Comparison of ENCODE assay signal across 8 mouse cellular contexts in genomic region chr14:31963131-31963911, GRCm38 (mm10).
A peak's percentile ranks its signal among the peaks of the same experiment; 100 is the strongest.
DNase-seq lines count a peak whose midpoint lies in the region; TF ChIP-seq lines count a peak whose summit lies in the region.
"Had no signal": no experiment of that assay in that cellular context is flagged by ENCODE, and none has a peak within 500 bp of the region (broad histone marks: within the 10 kb centered on the region; RNA-seq: fewer than 3 reads in every experiment).

No protein-coding gene starts in this region.

- no peaks in the 10 kb centered on the region for H3K36me3 ChIP-seq in C2C12 (ENCODE audit: control insufficient read depth, insufficient read depth)
- no peaks in the 10 kb centered on the region for H3K36me3 ChIP-seq in heart, embryonic 10.5 days

- H3K9me3 ChIP-seq in heart, embryonic 10.5 days = no peaks in the 10 kb centered on the region

- no peak overlapping the region for H3K4me3 ChIP-seq in C2C12 (ENCODE audit: insufficient read depth, poor library complexity, severe bottlenecking)
- H3K4me3 ChIP-seq in heart, embryonic 10.5 days = no peak overlapping the region

- no peak for TF ChIP-seq CTCF in C2C12 (IDR thresholded peaks at IDR 0.05; ENCODE audit: control insufficient read depth, insufficient read depth, insufficient read length)

- peak overlapping the region; percentile 34 for H3ac ChIP-seq in C2C12 (ENCODE audit: control insufficient read depth, insufficient read length, low read depth)

- 41% methylated on average over 12 of the region's 12 CpGs for WGBS in heart, embryonic 10.5 days

- peak; percentile 67 for DNase-seq in 3134 (ENCODE audit: extremely low read depth, insufficient read length, low spot score)
- DNase-seq in heart, embryonic 10.5 days (ENCODE audit: low spot score) = no peak
- peak; percentile 27 for DNase-seq in kidney, postnatal 14 days
- no peak for DNase-seq in c-Kit-positive CD71-positive TER-119-positive erythroid progenitor cells, embryonic 14.5 days (ENCODE audit: low spot score)
- DNase-seq in frontal cortex, postnatal 14 days (ENCODE audit: low spot score in 2 of 2) = no peak
- DNase-seq in cerebellum, adult 11 months = no peak

- no peaks in the 10 kb centered on the region for H3K79me3 ChIP-seq in C2C12 (ENCODE audit: low read depth)

- peaks cover 13% of the 10 kb centered on the region for H3K4me1 ChIP-seq in heart, embryonic 10.5 days

- peak overlapping the region; percentile 63 for H3K27ac ChIP-seq in heart, embryonic 10.5 days
- H3K27ac ChIP-seq: macrophage had no signal

- no peaks in the 10 kb centered on the region for H3K79me2 ChIP-seq in C2C12 (ENCODE audit: control insufficient read depth, insufficient read depth)

- no peaks in the 10 kb centered on the region for H3K27me3 ChIP-seq in C2C12 (ENCODE audit: control insufficient read depth, insufficient read depth, insufficient read length)
- H3K27me3 ChIP-seq in heart, embryonic 10.5 days (ENCODE audit: insufficient read depth, poor library complexity, severe bottlenecking) = no peaks in the 10 kb centered on the region

TF ChIP-seq in C2C12, 6 proteins besides CTCF, POLR2A, EP300 and RAD21:
- TF ChIP-seq USF1 (IDR thresholded peaks at IDR 0.05; ENCODE audit: low read depth) = no peak
- TF ChIP-seq FOSL1 (IDR thresholded peaks at IDR 0.05; ENCODE audit: insufficient read depth, low read length, poor library complexity, severe bottlenecking) = peak; percentile 85
- TF ChIP-seq MYOD1 (IDR thresholded peaks at IDR 0.05; ENCODE audit: control insufficient read depth, insufficient read length, low read depth) = peak; percentile 41
- peak; percentile 73 for TF ChIP-seq MAX (IDR thresholded peaks at IDR 0.05)
- TF ChIP-seq MYOG (IDR thresholded peaks at IDR 0.05; ENCODE audit: control insufficient read depth, extremely low read depth, insufficient read length) = no peak
- no peak for TF ChIP-seq CEBPB (IDR thresholded peaks at IDR 0.05; ENCODE audit: low read depth)
TF ChIP-seq in C2C12: peak in this region for 3.

Comparison
In these comparisons a context has a peak if more than half of its experiments do, and no peak if none do; other contexts are left out.
1. DNase-seq: peak in 3134 (single experiment) and kidney, postnatal 14 days (single experiment); none in heart, embryonic 10.5 days (single experiment), c-Kit-positive CD71-positive TER-119-positive erythroid progenitor cells, embryonic 14.5 days (single experiment), frontal cortex, postnatal 14 days (0 of 2) and cerebellum, adult 11 months (single experiment).